Mouse (Mus musculus) embryonic facial prominence, embryonic 15.5 days (tissue): ENCODE data around the gene Adcy9. TPM values are rescaled to one million over a fixed set of nuclear protein-coding genes. Genes with fewer than 3 reads are reported as not detected.
A peak's percentile ranks its signal among the peaks of the same experiment; 100 is the strongest.

Source experiments
- ATAC-seq: fragments of 200-750 bp; cut with Nextera tagmentation; 2 replicates; pipeline ENCODE4 v1.8.0; 2017; ENCODE audit warnings: low read depth, moderate TSS enrichment; ENCODE audit not compliant: insufficient number of reproducible peaks, low FRiP score, low TSS enrichment
- H3K27ac ChIP-seq: fragments of 300-500 bp; sonication (generic); replicated peaks from 2 replicates; pipeline ENCODE4 v1.5.1; 2015; ENCODE audit warnings: mild to moderate bottlenecking, inconsistent platforms
- H3K27me3 ChIP-seq: fragments of 300-500 bp; sonication (generic); 2 replicates; pipeline ENCODE4 v1.6.1; 2015; ENCODE audit warnings: inconsistent platforms
- H3K36me3 ChIP-seq: fragments of 300-500 bp; sonication (generic); 2 replicates; pipeline ENCODE4 v1.6.1; 2015; ENCODE audit warnings: mild to moderate bottlenecking, inconsistent platforms
- H3K4me1 ChIP-seq: fragments of 300-500 bp; sonication (generic); 2 replicates; pipeline ENCODE4 v1.6.1; 2015; ENCODE audit warnings: inconsistent platforms
- H3K4me2 ChIP-seq: fragments of 300-500 bp; sonication (generic); replicated peaks from 2 replicates; pipeline ENCODE4 v1.6.1; 2015; ENCODE audit warnings: mild to moderate bottlenecking, inconsistent platforms
- H3K4me3 ChIP-seq: fragments of 300-500 bp; sonication (generic); replicated peaks from 2 replicates; pipeline ENCODE4 v1.5.1; 2015; ENCODE audit warnings: mild to moderate bottlenecking, inconsistent platforms
- H3K9ac ChIP-seq: fragments of 300-500 bp; sonication (generic); 2 replicates; pipeline ENCODE4 v1.6.1; 2015; ENCODE audit warnings: inconsistent platforms
- H3K9me3 ChIP-seq: fragments of 300-500 bp; sonication (generic); replicated peaks from 2 replicates; pipeline ENCODE4 v1.6.1; 2016; ENCODE audit warnings: inconsistent platforms
- WGBS: fragments of 180-500 bp; shearing (Covaris S2); methylation state at CpG from one replicate; pipeline ENCODE4 v1.1.7; 2015; 5-methylcytosine and 5-hydroxymethylcytosine counted together
- polyA plus RNA-seq: library from polyadenylated mRNA; unstranded; fragments of >200 nt; fragmentation: Nextera tagmentation; extraction: Ambion mirVana; gene quantifications from 2 replicates; pipeline ENCODE4 v1.2.1, GENCODE M21; 2015

Adcy9 gene
- polyA plus RNA-seq, result 2.0 and 2.2 TPM in 2 replicates

DNA sequence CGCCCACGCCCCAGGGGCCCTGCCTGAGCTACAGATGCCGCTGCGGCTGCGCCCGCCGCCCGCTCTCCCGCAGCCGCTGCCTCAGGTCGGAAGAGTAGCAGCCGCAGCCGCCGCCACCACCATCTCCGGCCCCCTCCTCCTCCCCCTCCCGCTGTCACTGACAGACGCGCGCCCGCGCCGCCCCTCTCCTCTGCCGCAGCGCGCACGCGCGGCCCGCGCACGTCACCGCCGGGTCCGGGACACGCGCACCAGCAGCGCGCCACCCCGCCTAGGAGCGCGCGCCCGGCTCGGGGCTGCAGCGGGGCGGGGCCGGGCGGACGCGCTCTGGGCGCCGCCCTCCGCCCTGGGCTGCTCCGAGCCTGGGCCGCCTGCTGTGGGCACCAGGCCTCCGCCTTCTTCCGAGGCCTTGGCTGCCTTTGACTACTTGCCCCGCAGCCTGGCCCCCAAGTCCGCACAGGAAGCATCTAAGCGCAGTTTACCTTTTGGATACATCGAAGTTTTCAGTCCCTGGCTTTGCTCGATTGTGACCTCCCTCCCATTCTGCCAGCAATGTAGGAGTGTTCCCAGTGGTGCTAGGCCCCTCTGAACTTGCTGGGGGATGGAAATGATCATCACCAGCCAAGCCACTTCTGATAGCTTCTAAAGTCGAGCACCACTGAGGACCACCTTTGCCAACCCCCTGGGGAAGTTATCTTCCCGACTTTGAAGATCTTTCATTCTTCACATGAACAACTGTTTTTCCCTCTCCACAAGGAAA lies at the start of gene Adcy9:
TSS of gene Adcy9 (minus strand) at position 201 of the 757 bp plus-strand sequence.
- Histone ChIP-seq H3K9me3 (no peaks in the 10 kb centered on the region), H3K4me2 (peak within 1 kb of the TSS; percentile 94), H3K4me3 (peak within 1 kb of the TSS; percentile 75), H3K9ac (peak within 1 kb of the TSS; percentile 71), H3K27ac (peak within 1 kb of the TSS; percentile 84), H3K4me1 (peaks cover 38% of the 10 kb centered on the region), H3K36me3 (no peaks in the 10 kb centered on the region), H3K27me3 (peaks cover 8% of the 10 kb centered on the region)
- WGBS, result under 1% methylated on average over 64 of the region's 64 CpGs
- peak; percentile 95 for ATAC-seq

GRCm38 (mm10) chr16:4469599-4470352 lies 49.5 kb upstream of the Adcy9 start:
- peak; percentile 39; the same call in 1 of the 2 replicates for ATAC-seq
- Histone ChIP-seq H3K4me1 (peaks cover 14% of the 10 kb centered on the region; the same call in 1 of the 2 replicates), H3K4me3 (no peak overlapping the region), H3K4me2 (no peak overlapping the region), H3K27me3 (no peaks in the 10 kb centered on the region), H3K9me3 (no peaks in the 10 kb centered on the region), H3K36me3 (no peaks in the 10 kb centered on the region), H3K9ac (no peak overlapping the region), H3K27ac (no peak overlapping the region)
- WGBS, result 60% methylated on average over 10 of the region's 10 CpGs

- 74% methylated on average over 9 of the region's 9 CpGs for WGBS
- no peak for ATAC-seq
- Histone ChIP-seq H3K4me1 (no peaks in the 10 kb centered on the region), H3K9ac (no peak overlapping the region), H3K36me3 (no peaks in the 10 kb centered on the region), H3K4me3 (no peak overlapping the region), H3K4me2 (no peak overlapping the region), H3K9me3 (no peaks in the 10 kb centered on the region), H3K27me3 (no peaks in the 10 kb centered on the region), H3K27ac (no peak overlapping the region)
Observed at GRCm38 (mm10) chr16:4464529-4465089, 44.3 kb upstream of the Adcy9 start.

DNA sequence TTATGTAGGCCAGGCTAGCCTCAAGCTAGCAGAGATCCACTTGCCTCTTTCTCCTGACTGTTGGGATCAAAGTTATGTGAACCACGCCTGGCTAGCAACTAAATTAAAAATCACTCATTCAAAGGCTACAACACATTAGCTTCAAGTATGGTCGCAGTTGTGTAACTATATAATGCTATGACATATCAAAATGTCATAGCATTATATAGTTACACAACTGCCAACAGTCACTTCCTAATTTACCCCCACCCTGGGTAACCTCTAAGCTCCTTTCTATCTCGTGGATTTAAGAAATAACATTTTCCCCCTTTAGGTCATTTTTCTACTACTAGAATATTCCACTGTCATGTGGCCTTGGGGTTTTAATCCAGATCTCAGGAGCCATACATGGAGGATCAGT lies 37.6 kb upstream of the Adcy9 start:
- no peak overlapping the region for H3K9ac ChIP-seq
- H3K4me2 ChIP-seq, result no peak overlapping the region
- 76% methylated on average over 3 of the region's 3 CpGs for WGBS
- H3K4me1 ChIP-seq, result no peaks in the 10 kb centered on the region
- no peaks in the 10 kb centered on the region for H3K27me3 ChIP-seq
- H3K9me3 ChIP-seq, result no peaks in the 10 kb centered on the region
- H3K36me3 ChIP-seq, result no peaks in the 10 kb centered on the region
- H3K27ac ChIP-seq, result no peak overlapping the region
- ATAC-seq, result no peak
- no peak overlapping the region for H3K4me3 ChIP-seq

DNA sequence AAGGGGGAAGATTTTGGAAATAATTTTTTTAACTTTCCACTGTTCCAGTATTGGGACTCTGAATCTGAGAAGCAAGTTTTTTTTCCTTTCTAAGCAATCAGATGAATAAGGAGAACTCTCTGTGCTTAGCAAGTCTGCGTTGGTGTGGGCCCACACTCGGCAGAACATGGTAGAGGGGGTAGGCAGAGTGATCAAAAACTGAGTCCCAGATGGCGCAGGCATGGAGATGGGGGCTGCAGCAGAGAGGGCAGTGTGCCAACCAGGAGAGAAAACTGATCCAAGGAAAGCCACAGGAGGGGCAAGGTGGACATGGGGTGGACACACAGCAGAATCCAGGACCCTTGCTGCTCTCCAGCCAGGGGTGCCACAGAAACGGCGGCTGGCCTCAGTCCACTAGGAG lies 36.1 kb upstream of the Adcy9 start:
- H3K27me3 ChIP-seq, result no peaks in the 10 kb centered on the region
- 75% methylated on average over 5 of the region's 5 CpGs for WGBS
- no peaks in the 10 kb centered on the region for H3K9me3 ChIP-seq
- ATAC-seq, result no peak
- no peaks in the 10 kb centered on the region for H3K4me1 ChIP-seq
- no peak overlapping the region for H3K9ac ChIP-seq
- no peak overlapping the region for H3K27ac ChIP-seq
- no peaks in the 10 kb centered on the region for H3K36me3 ChIP-seq
- no peak overlapping the region for H3K4me2 ChIP-seq
- H3K4me3 ChIP-seq, result no peak overlapping the region

- H3K27me3 ChIP-seq, result no peaks in the 10 kb centered on the region
- H3K4me1 ChIP-seq, result no peaks in the 10 kb centered on the region
- H3K9ac ChIP-seq, result no peak overlapping the region
- H3K27ac ChIP-seq, result no peak overlapping the region
- no peak overlapping the region for H3K4me3 ChIP-seq
- WGBS, result 66% methylated on average over 4 of the region's 4 CpGs
- no peak overlapping the region for H3K4me2 ChIP-seq
- H3K36me3 ChIP-seq, result no peaks in the 10 kb centered on the region
- no peak for ATAC-seq
- H3K9me3 ChIP-seq, result no peaks in the 10 kb centered on the region
Observed at GRCm38 (mm10) chr16:4455693-4456092, 35.4 kb upstream of the Adcy9 start.

- Histone ChIP-seq H3K9ac (no peak overlapping the region), H3K9me3 (no peaks in the 10 kb centered on the region), H3K36me3 (no peaks in the 10 kb centered on the region), H3K27me3 (no peaks in the 10 kb centered on the region), H3K4me3 (no peak overlapping the region), H3K27ac (no peak overlapping the region), H3K4me2 (no peak overlapping the region), H3K4me1 (no peaks in the 10 kb centered on the region)
- WGBS, result 80% methylated on average over 7 of the region's 7 CpGs
- no peak for ATAC-seq
Observed at GRCm38 (mm10) chr16:4454563-4454962, 34.3 kb upstream of the Adcy9 start.

- Histone ChIP-seq H3K36me3 (no peaks in the 10 kb centered on the region), H3K9ac (no peak overlapping the region), H3K27ac (no peak overlapping the region), H3K9me3 (no peaks in the 10 kb centered on the region), H3K4me1 (no peaks in the 10 kb centered on the region), H3K4me3 (no peak overlapping the region), H3K4me2 (no peak overlapping the region), H3K27me3 (no peaks in the 10 kb centered on the region)
- WGBS, result 86% methylated on average over 6 of the region's 6 CpGs
- ATAC-seq, result no peak
Observed at GRCm38 (mm10) chr16:4449418-4449817, 29.1 kb upstream of the Adcy9 start.

GRCm38 (mm10) chr16:4448235-4448634 lies 27.9 kb upstream of the Adcy9 start:
- H3K27me3 ChIP-seq, result no peaks in the 10 kb centered on the region
- WGBS, result 41% methylated on average over 9 of the region's 9 CpGs
- no peak overlapping the region for H3K4me2 ChIP-seq
- H3K36me3 ChIP-seq, result no peaks in the 10 kb centered on the region
- H3K27ac ChIP-seq, result no peak overlapping the region
- no peak overlapping the region for H3K9ac ChIP-seq
- no peaks in the 10 kb centered on the region for H3K4me1 ChIP-seq
- H3K9me3 ChIP-seq, result no peaks in the 10 kb centered on the region
- H3K4me3 ChIP-seq, result no peak overlapping the region
- ATAC-seq, result no peak

- Histone ChIP-seq H3K4me1 (no peaks in the 10 kb centered on the region), H3K36me3 (no peaks in the 10 kb centered on the region), H3K27me3 (no peaks in the 10 kb centered on the region), H3K9ac (no peak overlapping the region), H3K9me3 (no peaks in the 10 kb centered on the region), H3K4me3 (no peak overlapping the region), H3K27ac (no peak overlapping the region), H3K4me2 (no peak overlapping the region)
- 41% methylated on average over 4 of the region's 4 CpGs for WGBS
- no peak for ATAC-seq
Observed at GRCm38 (mm10) chr16:4446395-4446794, 26.1 kb upstream of the Adcy9 start.

GRCm38 (mm10) chr16:4444378-4444777 lies 24.1 kb upstream of the Adcy9 start:
- no peaks in the 10 kb centered on the region for H3K4me1 ChIP-seq
- no peaks in the 10 kb centered on the region for H3K36me3 ChIP-seq
- no peaks in the 10 kb centered on the region for H3K27me3 ChIP-seq
- 68% methylated on average over 1 of the region's 1 CpGs for WGBS
- no peaks in the 10 kb centered on the region for H3K9me3 ChIP-seq
- no peak overlapping the region for H3K9ac ChIP-seq
- H3K27ac ChIP-seq, result no peak overlapping the region
- H3K4me2 ChIP-seq, result no peak overlapping the region
- no peak overlapping the region for H3K4me3 ChIP-seq
- no peak for ATAC-seq
